Mouse (Mus musculus) C2C12 (cell line): ENCODE data around the gene Armc8. TPM values are rescaled to one million over a fixed set of nuclear protein-coding genes. Genes with fewer than 3 reads are reported as not detected.

Source experiments
- H3K27me3 ChIP-seq: one replicate; pipeline ENCODE4 v1.6.1; 2011; ENCODE audit not compliant: control insufficient read depth, insufficient read depth, insufficient read length
- H3K36me3 ChIP-seq: one replicate; pipeline ENCODE4 v1.6.1; 2011; ENCODE audit not compliant: control insufficient read depth, insufficient read depth
- H3K4me3 ChIP-seq: one replicate; pipeline ENCODE4 v1.5.1; 2011; ENCODE audit warnings: mild to moderate bottlenecking, control low read depth; ENCODE audit not compliant: poor library complexity, insufficient read depth, severe bottlenecking
- H3K79me2 ChIP-seq: one replicate; pipeline ENCODE4 v1.6.1; 2011; ENCODE audit not compliant: control insufficient read depth, insufficient read depth
- H3K79me3 ChIP-seq: one replicate; pipeline ENCODE4 v1.6.1; 2011; ENCODE audit warnings: low read depth, control low read depth
- H3ac ChIP-seq: one replicate; pipeline ENCODE3; 2011; ENCODE audit warnings: low read depth; ENCODE audit not compliant: control insufficient read depth, insufficient read length
- CEBPB ChIP-seq: IDR thresholded peaks from one replicate; pipeline ENCODE4 v1.6.1; 2011; ENCODE audit warnings: low read depth, mild to moderate bottlenecking, control low read depth, moderate library complexity
- CTCF ChIP-seq: IDR thresholded peaks from one replicate; pipeline ENCODE4 v1.5.1; 2011; ENCODE audit not compliant: control insufficient read depth, insufficient read depth, insufficient read length
- FOSL1 ChIP-seq: IDR thresholded peaks from one replicate; pipeline ENCODE4 v1.8.0; 2011; ENCODE audit warnings: mild to moderate bottlenecking, low read length; ENCODE audit not compliant: poor library complexity, insufficient read depth, severe bottlenecking
- MAX ChIP-seq: IDR thresholded peaks from one replicate; pipeline ENCODE4 v1.6.1; 2011; ENCODE audit warnings: mild to moderate bottlenecking, control low read depth
- MYOD1 ChIP-seq: IDR thresholded peaks from one replicate; pipeline ENCODE4 v1.6.1; 2011; ENCODE audit warnings: low read depth; ENCODE audit not compliant: control insufficient read depth, insufficient read length
- MYOG ChIP-seq: IDR thresholded peaks from one replicate; pipeline ENCODE4 v1.6.1; 2011; ENCODE audit not compliant: control insufficient read depth, insufficient read length; ENCODE audit errors: extremely low read depth
- USF1 ChIP-seq: IDR thresholded peaks from one replicate; pipeline ENCODE4 v1.6.1; 2011; ENCODE audit warnings: low read depth, mild to moderate bottlenecking, control low read depth, moderate library complexity
- polyA plus RNA-seq: library from polyadenylated mRNA; unstranded; fragments of >200 nt; fragmentation: generic; extraction: Trizol; gene quantifications from one replicate; pipeline ENCODE4 v1.2.1, GENCODE M21; 2012; ENCODE audit warnings: missing spikeins

The Armc8 gene
- polyA plus RNA-seq, 1 experiment = 7.0 TPM

GRCm38 (mm10) chr9:99428601-99429331, 139.9 kb downstream of the Armc8 start:
- no peaks in the 10 kb centered on the region for H3K79me3 ChIP-seq
- H3K36me3 ChIP-seq = no peaks in the 10 kb centered on the region
- no peak for TF ChIP-seq FOSL1
- TF ChIP-seq MAX = no peak
- no peak for TF ChIP-seq MYOG
- no peak for TF ChIP-seq CTCF
- TF ChIP-seq USF1 = no peak
- no peak for TF ChIP-seq MYOD1
- TF ChIP-seq CEBPB = no peak
- H3ac ChIP-seq = no peak overlapping the region
- H3K4me3 ChIP-seq = no peak overlapping the region
- H3K27me3 ChIP-seq = no peaks in the 10 kb centered on the region
- peaks cover 17% of the 10 kb centered on the region for H3K79me2 ChIP-seq

Other genes with a start within 250 kb of the Armc8 start
- gene Esyt3, start 210.3 kb downstream of the Armc8 start, polyA plus RNA-seq = not detected
- gene Mras, start 131.5 kb downstream of the Armc8 start, polyA plus RNA-seq = 25.1 TPM
- gene Nme9, start 117.4 kb downstream of the Armc8 start, polyA plus RNA-seq = not detected
- gene Dbr1, start 6.9 kb upstream of the Armc8 start, polyA plus RNA-seq = 13.8 TPM
- gene A4gnt, start 43.6 kb upstream of the Armc8 start, polyA plus RNA-seq = not detected
- 22.1 TPM for gene Dzip1l, start 60.6 kb upstream of the Armc8 start, polyA plus RNA-seq
- 0.02 TPM for gene Cldn18, start 148.4 kb upstream of the Armc8 start, polyA plus RNA-seq